Mouse (Mus musculus) stomach, postnatal 0 days (tissue): ENCODE measurements at regions not wholly inside any gene's neighbourhood (a gene's known extent, or its start where the extent isn't known, plus 50 kb on each side); places are given as distances from the start of the nearest gene placed in this dataset.

ENCODE experiments used
- ATAC-seq: fragments of 200-750 bp; cut with Nextera tagmentation; 2 replicates; pipeline ENCODE4 v1.8.0; 2017; ENCODE audit not compliant: low FRiP score, low TSS enrichment
- DNase-seq: peaks from one replicate; pipeline ENCODE4 v3.0.0-alpha.2; 2016; ENCODE audit warnings: low spot score
- H3K27ac ChIP-seq: fragments of 300-500 bp; sonication (generic); replicated peaks from 2 replicates; pipeline ENCODE4 v1.5.1; 2014; ENCODE audit warnings: mild to moderate bottlenecking, control low read depth
- H3K27me3 ChIP-seq: fragments of 300-500 bp; sonication (generic); 2 replicates; pipeline ENCODE4 v1.6.1; 2014; ENCODE audit warnings: low read length; ENCODE audit not compliant: control insufficient read depth, insufficient read depth
- H3K36me3 ChIP-seq: fragments of 300-500 bp; sonication (generic); 2 replicates; pipeline ENCODE4 v1.6.1; 2014; ENCODE audit warnings: low read length, mixed read lengths; ENCODE audit not compliant: control insufficient read depth, insufficient read depth
- H3K4me1 ChIP-seq: fragments of 300-500 bp; sonication (generic); replicated peaks from 2 replicates; pipeline ENCODE4 v1.6.1; 2014; ENCODE audit warnings: antibody characterized with exemption; ENCODE audit not compliant: control insufficient read depth, insufficient read depth
- H3K4me2 ChIP-seq: fragments of 300-500 bp; sonication (generic); replicated peaks from 2 replicates; pipeline ENCODE4 v1.6.1; 2014; ENCODE audit warnings: low read depth, mild to moderate bottlenecking, control low read depth, moderate library complexity
- H3K4me3 ChIP-seq: fragments of 300-500 bp; sonication (generic); 2 replicates; pipeline ENCODE4 v1.5.1; 2014; ENCODE audit warnings: low read depth, low read length, control low read depth
- H3K9ac ChIP-seq: fragments of 300-500 bp; sonication (generic); 2 replicates; pipeline ENCODE4 v1.6.1; 2014; ENCODE audit warnings: mild to moderate bottlenecking, low read length, control low read depth, mixed read lengths
- H3K9me3 ChIP-seq: fragments of 300-500 bp; sonication (generic); 2 replicates; pipeline ENCODE4 v1.6.1; 2016; ENCODE audit warnings: low read length; ENCODE audit not compliant: control insufficient read depth
- CTCF ChIP-seq: IDR thresholded peaks from 2 replicates; pipeline ENCODE4 v1.5.1; 2016; ENCODE audit warnings: antibody characterized with exemption, low read depth, mild to moderate bottlenecking, moderate library complexity
- EP300 ChIP-seq: optimal IDR thresholded peaks from 2 replicates; pipeline ENCODE3; 2016; ENCODE audit warnings: antibody characterized with exemption
- whole genome bisulfite sequencing: fragments of 180-500 bp; shearing (Covaris S2); extraction: QIAGEN DNeasy Blood & Tissue Kit; methylation state at CpG from one replicate; pipeline ENCODE4 v1.1.7; 2014; 5-methylcytosine and 5-hydroxymethylcytosine counted together

- DNase-seq (no peak), ATAC-seq (no peak)
- Histone ChIP-seq H3K4me1 (no peaks in the 10 kb centered on the region), H3K27me3 (no peaks in the 10 kb centered on the region), H3K36me3 (no peaks in the 10 kb centered on the region), H3K4me2 (no peak overlapping the region), H3K9ac (no peak overlapping the region), H3K9me3 (no peaks in the 10 kb centered on the region), H3K27ac (no peak overlapping the region), H3K4me3 (no peak overlapping the region)
- WGBS, result 43% methylated on average over 3 of the region's 3 CpGs
- TF ChIP-seq EP300 (no peak), CTCF (no peak)
Measured at GRCm38 (mm10) chr17:93314144-93314543, 115.3 kb downstream of the Adcyap1 start.

GRCm38 (mm10) chr17:93321482-93321881 lies 122.7 kb downstream of the Adcyap1 start:
- Histone ChIP-seq H3K4me3 (no peak overlapping the region), H3K27me3 (no peaks in the 10 kb centered on the region), H3K9ac (no peak overlapping the region), H3K36me3 (no peaks in the 10 kb centered on the region), H3K27ac (no peak overlapping the region), H3K4me1 (no peaks in the 10 kb centered on the region), H3K4me2 (no peak overlapping the region), H3K9me3 (no peaks in the 10 kb centered on the region)
- ATAC-seq, result no peak
- 71% methylated on average over 4 of the region's 4 CpGs for WGBS
- DNase-seq, result no peak
- no peak for TF ChIP-seq EP300
- no peak for TF ChIP-seq CTCF

GRCm38 (mm10) chr17:93337576-93337975 lies 138.8 kb downstream of the Adcyap1 start:
- Histone ChIP-seq H3K27ac (no peak overlapping the region), H3K9ac (no peak overlapping the region), H3K4me1 (no peaks in the 10 kb centered on the region), H3K4me3 (no peak overlapping the region), H3K4me2 (no peak overlapping the region), H3K9me3 (no peaks in the 10 kb centered on the region), H3K27me3 (no peaks in the 10 kb centered on the region), H3K36me3 (no peaks in the 10 kb centered on the region)
- TF ChIP-seq CTCF, result no peak
- no peak for TF ChIP-seq EP300
- DNase-seq (no peak), ATAC-seq (no peak)
- WGBS, result 86% methylated on average over 1 of the region's 1 CpGs

- no peak for ATAC-seq
- DNase-seq, result no peak
- H3K27ac ChIP-seq, result no peak overlapping the region
- no peaks in the 10 kb centered on the region for H3K36me3 ChIP-seq
- H3K9ac ChIP-seq, result no peak overlapping the region
- H3K4me3 ChIP-seq, result no peak overlapping the region
- H3K27me3 ChIP-seq, result no peaks in the 10 kb centered on the region
- no peak for TF ChIP-seq EP300
- TF ChIP-seq CTCF, result no peak
- no peak overlapping the region for H3K4me2 ChIP-seq
- no peaks in the 10 kb centered on the region for H3K4me1 ChIP-seq
- no peaks in the 10 kb centered on the region for H3K9me3 ChIP-seq
Measured at GRCm38 (mm10) chr17:93355238-93355637, 156.4 kb downstream of the Adcyap1 start.

GRCm38 (mm10) chr17:93362926-93363325 lies 164.1 kb downstream of the Adcyap1 start:
- H3K9ac ChIP-seq, result no peak overlapping the region
- no peak overlapping the region for H3K27ac ChIP-seq
- no peaks in the 10 kb centered on the region for H3K4me1 ChIP-seq
- ATAC-seq (no peak), DNase-seq (no peak)
- TF ChIP-seq CTCF (no peak), EP300 (no peak)
- no peaks in the 10 kb centered on the region for H3K36me3 ChIP-seq
- no peak overlapping the region for H3K4me2 ChIP-seq
- H3K27me3 ChIP-seq, result no peaks in the 10 kb centered on the region
- H3K9me3 ChIP-seq, result no peaks in the 10 kb centered on the region
- H3K4me3 ChIP-seq, result no peak overlapping the region

GRCm38 (mm10) chr17:93377453-93378091 lies 178.8 kb downstream of the Adcyap1 start:
- TF ChIP-seq EP300, result no peak
- TF ChIP-seq CTCF, result no peak
- ATAC-seq, result no peak
- Histone ChIP-seq H3K36me3 (no peaks in the 10 kb centered on the region), H3K4me3 (no peak overlapping the region), H3K9ac (no peak overlapping the region), H3K4me1 (no peaks in the 10 kb centered on the region), H3K9me3 (no peaks in the 10 kb centered on the region), H3K27ac (no peak overlapping the region), H3K4me2 (no peak overlapping the region), H3K27me3 (no peaks in the 10 kb centered on the region)
- no peak for DNase-seq
